25 mouse cellular contexts compared by ENCODE assay signal in genomic region chr3:87789768-87790167, GRCm38 (mm10). TPM values are rescaled to one million over a fixed set of nuclear protein-coding genes. Genes with fewer than 3 reads are reported as not detected.
DNase-seq lines count a peak whose midpoint lies in the region; ATAC-seq and TF ChIP-seq lines count a peak whose summit lies in the region.
"Had no signal": no experiment of that assay in that cellular context is flagged by ENCODE, and none has a peak within 500 bp of the region (broad histone marks: within the 10 kb centered on the region; RNA-seq: fewer than 3 reads in every experiment).

No protein-coding gene starts in this region.

- no peak for DNase-seq in hindbrain, postnatal 0 days (ENCODE audit: low spot score)
- DNase-seq in midbrain, embryonic 11.5 days (ENCODE audit: low spot score, missing footprints), result no peak
- no peak for DNase-seq in embryonic facial prominence, embryonic 11.5 days (ENCODE audit: low spot score)
- peak; percentile 44 for DNase-seq in mesoderm, embryonic 11.5 days (ENCODE audit: low read depth, low spot score)
- no peak for DNase-seq in cerebellum, adult 9-11 months
- DNase-seq: adrenal gland, postnatal 25 days; B cell, adult 2 months; cerebellum, adult 11-12 months; gastrocnemius, postnatal 36 days; kidney, adult 18-20 months; kidney, postnatal 10 days; layer of hippocampus, postnatal 36 days; thymus, adult 2 months had no signal

- H3K4me1 ChIP-seq in hindbrain, embryonic 12.5 days, result peaks cover 27% of the 10 kb centered on the region
- H3K4me1 ChIP-seq in hindbrain, postnatal 0 days (ENCODE audit: insufficient read depth, low read length), result no peaks in the 10 kb centered on the region
- peaks cover 7% of the 10 kb centered on the region for H3K4me1 ChIP-seq in midbrain, embryonic 11.5 days (ENCODE audit: control insufficient read depth, insufficient read depth, low read length)
- H3K4me1 ChIP-seq in midbrain, embryonic 16.5 days (ENCODE audit: control insufficient read depth, insufficient read depth, low read length), result peaks cover 2% of the 10 kb centered on the region
- peaks cover 4% of the 10 kb centered on the region for H3K4me1 ChIP-seq in embryonic facial prominence, embryonic 11.5 days (ENCODE audit: control insufficient read depth, insufficient read depth, low read length)

- no peak overlapping the region for H3K4me3 ChIP-seq in hindbrain, embryonic 12.5 days
- no peak overlapping the region for H3K4me3 ChIP-seq in hindbrain, postnatal 0 days (ENCODE audit: low read length)
- H3K4me3 ChIP-seq in midbrain, embryonic 11.5 days (ENCODE audit: low read depth, low read length), result no peak overlapping the region
- no peak overlapping the region for H3K4me3 ChIP-seq in midbrain, embryonic 16.5 days (ENCODE audit: low read depth, low read length)
- H3K4me3 ChIP-seq in embryonic facial prominence, embryonic 11.5 days (ENCODE audit: low read depth, low read length), result no peak overlapping the region
- H3K4me3 ChIP-seq: embryonic facial prominence, embryonic 13.5 days; layer of hippocampus, adult 2 months; stomach, embryonic 15.5 days had no signal

- TF ChIP-seq CTCF in hindbrain, postnatal 0 days (IDR thresholded peaks at IDR 0.05; ENCODE audit: low read depth), result no peak

- 38% methylated on average over 5 of the region's 5 CpGs for WGBS in hindbrain, embryonic 12.5 days
- 38% methylated on average over 5 of the region's 5 CpGs for WGBS in hindbrain, postnatal 0 days
- 29% methylated on average over 5 of the region's 5 CpGs for WGBS in midbrain, embryonic 11.5 days
- WGBS in midbrain, embryonic 16.5 days, result 28% methylated on average over 5 of the region's 5 CpGs
- 13% methylated on average over 5 of the region's 5 CpGs for WGBS in embryonic facial prominence, embryonic 11.5 days

- H3K9me3 ChIP-seq in hindbrain, embryonic 12.5 days (replicated peaks), result no peaks in the 10 kb centered on the region
- no peaks in the 10 kb centered on the region for H3K9me3 ChIP-seq in hindbrain, postnatal 0 days (ENCODE audit: low read length)
- H3K9me3 ChIP-seq in midbrain, embryonic 11.5 days (ENCODE audit: control insufficient read depth, low read length), result no peaks in the 10 kb centered on the region
- no peaks in the 10 kb centered on the region for H3K9me3 ChIP-seq in midbrain, embryonic 16.5 days (replicated peaks; ENCODE audit: control insufficient read depth, low read length, poor library complexity, severe bottlenecking)
- no peaks in the 10 kb centered on the region for H3K9me3 ChIP-seq in embryonic facial prominence, embryonic 11.5 days (replicated peaks; ENCODE audit: control insufficient read depth, low read length)
- H3K9me3 ChIP-seq: embryonic facial prominence, embryonic 13.5 days; stomach, embryonic 15.5 days had no signal

- no peak overlapping the region for H3K27ac ChIP-seq in hindbrain, embryonic 12.5 days
- H3K27ac ChIP-seq in hindbrain, postnatal 0 days, result no peak overlapping the region
- no peak overlapping the region for H3K27ac ChIP-seq in midbrain, embryonic 11.5 days (ENCODE audit: low read depth, low read length)
- H3K27ac ChIP-seq in midbrain, embryonic 16.5 days (ENCODE audit: low read length), result no peak overlapping the region
- H3K27ac ChIP-seq in embryonic facial prominence, embryonic 11.5 days (replicated peaks; ENCODE audit: low read depth, low read length), result no peak overlapping the region
- H3K27ac ChIP-seq: embryonic facial prominence, embryonic 13.5 days; layer of hippocampus, adult 2 months; liver, embryonic 14.5 days; stomach, embryonic 15.5 days had no signal

- no peaks in the 10 kb centered on the region for H3K36me3 ChIP-seq in hindbrain, embryonic 12.5 days
- H3K36me3 ChIP-seq in hindbrain, postnatal 0 days (ENCODE audit: insufficient read depth, low read length), result no peaks in the 10 kb centered on the region
- no peaks in the 10 kb centered on the region for H3K36me3 ChIP-seq in midbrain, embryonic 11.5 days (ENCODE audit: control insufficient read depth, insufficient read depth, low read length)
- H3K36me3 ChIP-seq in midbrain, embryonic 16.5 days (ENCODE audit: control insufficient read depth, insufficient read depth, low read length), result no peaks in the 10 kb centered on the region
- H3K36me3 ChIP-seq in embryonic facial prominence, embryonic 11.5 days (replicated peaks; ENCODE audit: control insufficient read depth, insufficient read depth, low read depth, low read length), result no peaks in the 10 kb centered on the region
- H3K36me3 ChIP-seq: embryonic facial prominence, embryonic 13.5 days; stomach, embryonic 15.5 days had no signal

- no peak overlapping the region for H3K9ac ChIP-seq in hindbrain, embryonic 12.5 days
- H3K9ac ChIP-seq in hindbrain, postnatal 0 days (replicated peaks; ENCODE audit: low read length), result no peak overlapping the region
- no peak overlapping the region for H3K9ac ChIP-seq in midbrain, embryonic 11.5 days (ENCODE audit: low read length)
- no peak overlapping the region for H3K9ac ChIP-seq in midbrain, embryonic 16.5 days (ENCODE audit: low read depth, low read length)
- H3K9ac ChIP-seq in embryonic facial prominence, embryonic 11.5 days (replicated peaks; ENCODE audit: low read length), result no peak overlapping the region
- H3K9ac ChIP-seq: embryonic facial prominence, embryonic 13.5 days; liver, embryonic 14.5 days; stomach, embryonic 15.5 days had no signal

- ATAC-seq in hindbrain, embryonic 12.5 days (ENCODE audit: low FRiP score), result peak; percentile 48; the same call in 1 of the 2 replicates
- no peak for ATAC-seq in hindbrain, postnatal 0 days
- peak; percentile 64; the same call in 1 of the 2 replicates for ATAC-seq in midbrain, embryonic 11.5 days (ENCODE audit: low FRiP score)
- no peak for ATAC-seq in midbrain, embryonic 16.5 days
- ATAC-seq in embryonic facial prominence, embryonic 11.5 days (replicated peaks; ENCODE audit: insufficient number of reproducible peaks, low FRiP score, low TSS enrichment, low read depth), result 0 out of 2 replicates have a peak, but pooled peaks have one; percentile 4
- ATAC-seq: forebrain, embryonic 14.5 days had no signal

- H3K4me2 ChIP-seq in hindbrain, embryonic 12.5 days (replicated peaks), result no peak overlapping the region
- no peak overlapping the region for H3K4me2 ChIP-seq in hindbrain, postnatal 0 days (ENCODE audit: low read depth, low read length)
- H3K4me2 ChIP-seq in midbrain, embryonic 11.5 days, result no peak overlapping the region
- no peak overlapping the region for H3K4me2 ChIP-seq in midbrain, embryonic 16.5 days (ENCODE audit: low read length)
- no peak overlapping the region for H3K4me2 ChIP-seq in embryonic facial prominence, embryonic 11.5 days (ENCODE audit: low read depth, low read length)
- H3K4me2 ChIP-seq: embryonic facial prominence, embryonic 13.5 days; stomach, embryonic 15.5 days had no signal

- peaks cover 46% of the 10 kb centered on the region for H3K27me3 ChIP-seq in hindbrain, embryonic 12.5 days
- peaks cover 18% of the 10 kb centered on the region for H3K27me3 ChIP-seq in hindbrain, postnatal 0 days (ENCODE audit: insufficient read depth, low read length)
- H3K27me3 ChIP-seq in midbrain, embryonic 11.5 days (ENCODE audit: control insufficient read depth, insufficient read depth, low read length), result peaks cover 33% of the 10 kb centered on the region
- peaks cover 36% of the 10 kb centered on the region for H3K27me3 ChIP-seq in midbrain, embryonic 16.5 days (ENCODE audit: control insufficient read depth, insufficient read depth, low read depth, low read length)
- H3K27me3 ChIP-seq in embryonic facial prominence, embryonic 11.5 days (ENCODE audit: control insufficient read depth, insufficient read depth, low read length), result peaks cover 33% of the 10 kb centered on the region

RNA-seq across cellular contexts. Expression of gene Ntrk1, which starts 5.2 kb away (rescaled TPM):
- polyA plus RNA-seq in hindbrain, embryonic 12.5 days (2016; fragmentation: Nextera tagmentation; extraction: Ambion mirVana), result 19.3 and 24.0 TPM in 2 replicates
- 3.2 and 4.8 TPM in 2 replicates for total RNA-seq in hindbrain, postnatal 0 days (2014; rRNA removed)
- 5.2 and 5.4 TPM in 2 replicates for polyA plus RNA-seq in hindbrain, postnatal 0 days (2015; fragmentation: Nextera tagmentation; extraction: Ambion mirVana)
- 2.4 and 3.2 TPM in 2 replicates for polyA plus RNA-seq in midbrain, embryonic 11.5 days (2014; fragmentation: Nextera tagmentation; extraction: Ambion mirVana)
- 1.3 and 1.4 TPM in 2 replicates for polyA plus RNA-seq in midbrain, embryonic 16.5 days (2015; fragmentation: Nextera tagmentation; extraction: Ambion mirVana)
- polyA plus RNA-seq in embryonic facial prominence, embryonic 11.5 days (2014; fragmentation: Nextera tagmentation; extraction: Ambion mirVana), result 7.4 and 8.1 TPM in 2 replicates
- total RNA-seq: gastrocnemius, postnatal 36 days; hematopoietic stem cell, adult 5-6 weeks had no signal

RNA-seq across cellular contexts. Expression of gene Insrr, which starts 7.0 kb away (rescaled TPM):
- 1.2 and 1.7 TPM in 2 replicates for polyA plus RNA-seq in hindbrain, embryonic 12.5 days (2016; fragmentation: Nextera tagmentation; extraction: Ambion mirVana)
- total RNA-seq in hindbrain, postnatal 0 days (2014; rRNA removed), result 0.78 and 0.90 TPM in 2 replicates
- polyA plus RNA-seq in hindbrain, postnatal 0 days (2015; fragmentation: Nextera tagmentation; extraction: Ambion mirVana), result 0.33 and 0.44 TPM in 2 replicates
- polyA plus RNA-seq in midbrain, embryonic 11.5 days (2014; fragmentation: Nextera tagmentation; extraction: Ambion mirVana), result 0.51 and 0.71 TPM in 2 replicates
- polyA plus RNA-seq in midbrain, embryonic 16.5 days (2015; fragmentation: Nextera tagmentation; extraction: Ambion mirVana), result 0.43 and 0.86 TPM in 2 replicates
- 0.86 and 0.94 TPM in 2 replicates for polyA plus RNA-seq in embryonic facial prominence, embryonic 11.5 days (2014; fragmentation: Nextera tagmentation; extraction: Ambion mirVana)
- total RNA-seq: gastrocnemius, postnatal 36 days; heart, adult 8-10 months had no signal
- polyA plus RNA-seq: heart, embryonic 16.5 days had no signal

RNA-seq across cellular contexts. Expression of gene Pear1, which starts 34.3 kb away (rescaled TPM):
- 13.1 and 13.2 TPM in 2 replicates for polyA plus RNA-seq in hindbrain, embryonic 12.5 days (2016; fragmentation: Nextera tagmentation; extraction: Ambion mirVana)
- 19.4 and 22.7 TPM in 2 replicates for total RNA-seq in hindbrain, postnatal 0 days (2014; rRNA removed)
- polyA plus RNA-seq in hindbrain, postnatal 0 days (2015; fragmentation: Nextera tagmentation; extraction: Ambion mirVana), result 6.4 and 7.4 TPM in 2 replicates
- polyA plus RNA-seq in midbrain, embryonic 11.5 days (2014; fragmentation: Nextera tagmentation; extraction: Ambion mirVana), result 5.4 and 6.9 TPM in 2 replicates
- 6.6 and 6.7 TPM in 2 replicates for polyA plus RNA-seq in midbrain, embryonic 16.5 days (2015; fragmentation: Nextera tagmentation; extraction: Ambion mirVana)
- 4.4 and 7.7 TPM in 2 replicates for polyA plus RNA-seq in embryonic facial prominence, embryonic 11.5 days (2014; fragmentation: Nextera tagmentation; extraction: Ambion mirVana)

RNA-seq across cellular contexts. Expression of gene Lrrc71, which starts 41.3 kb away (rescaled TPM):
- 0.90 and 1.2 TPM in 2 replicates for polyA plus RNA-seq in hindbrain, embryonic 12.5 days (2016; fragmentation: Nextera tagmentation; extraction: Ambion mirVana)
- total RNA-seq in hindbrain, postnatal 0 days (2014; rRNA removed), result 0.40 and 4.4 TPM in 2 replicates
- 0.77 and 1.2 TPM in 2 replicates for polyA plus RNA-seq in hindbrain, postnatal 0 days (2015; fragmentation: Nextera tagmentation; extraction: Ambion mirVana)
- 0.08 and 0.21 TPM in 2 replicates for polyA plus RNA-seq in midbrain, embryonic 11.5 days (2014; fragmentation: Nextera tagmentation; extraction: Ambion mirVana)
- polyA plus RNA-seq in midbrain, embryonic 16.5 days (2015; fragmentation: Nextera tagmentation; extraction: Ambion mirVana), result 1.3 TPM in 2 replicates
- 0.26 TPM in 1 of 2 replicates, not detected in the other for polyA plus RNA-seq in embryonic facial prominence, embryonic 11.5 days (2014; fragmentation: Nextera tagmentation; extraction: Ambion mirVana)

RNA-seq across cellular contexts. Expression of gene Sh2d2a, which starts 56.8 kb away (rescaled TPM):
- not detected in 2 replicates for polyA plus RNA-seq in hindbrain, embryonic 12.5 days (2016; fragmentation: Nextera tagmentation; extraction: Ambion mirVana)
- not detected in 2 replicates for total RNA-seq in hindbrain, postnatal 0 days (2014; rRNA removed)
- polyA plus RNA-seq in hindbrain, postnatal 0 days (2015; fragmentation: Nextera tagmentation; extraction: Ambion mirVana), result not detected in 2 replicates
- not detected in 2 replicates for polyA plus RNA-seq in midbrain, embryonic 11.5 days (2014; fragmentation: Nextera tagmentation; extraction: Ambion mirVana)
- not detected in 2 replicates for polyA plus RNA-seq in midbrain, embryonic 16.5 days (2015; fragmentation: Nextera tagmentation; extraction: Ambion mirVana)
- polyA plus RNA-seq in embryonic facial prominence, embryonic 11.5 days (2014; fragmentation: Nextera tagmentation; extraction: Ambion mirVana), result not detected in 2 replicates
- total RNA-seq: layer of hippocampus, adult 2 months; layer of hippocampus, postnatal 36 days; left cerebral cortex, postnatal 14 days had no signal
- polyA plus RNA-seq: embryonic facial prominence, embryonic 13.5 days; forebrain, embryonic 14.5 days; neural tube, embryonic 14.5 days had no signal

Comparison
In these comparisons a context has a peak if more than half of its experiments do, and no peak if none do; other contexts are left out.
1. ATAC-seq: peak in hindbrain, embryonic 12.5 days (single experiment), midbrain, embryonic 11.5 days (single experiment) and embryonic facial prominence, embryonic 11.5 days (single experiment); none in hindbrain, postnatal 0 days (single experiment) and midbrain, embryonic 16.5 days (single experiment).